9 mouse cellular contexts compared by ENCODE assay signal in the genomic region with DNA sequence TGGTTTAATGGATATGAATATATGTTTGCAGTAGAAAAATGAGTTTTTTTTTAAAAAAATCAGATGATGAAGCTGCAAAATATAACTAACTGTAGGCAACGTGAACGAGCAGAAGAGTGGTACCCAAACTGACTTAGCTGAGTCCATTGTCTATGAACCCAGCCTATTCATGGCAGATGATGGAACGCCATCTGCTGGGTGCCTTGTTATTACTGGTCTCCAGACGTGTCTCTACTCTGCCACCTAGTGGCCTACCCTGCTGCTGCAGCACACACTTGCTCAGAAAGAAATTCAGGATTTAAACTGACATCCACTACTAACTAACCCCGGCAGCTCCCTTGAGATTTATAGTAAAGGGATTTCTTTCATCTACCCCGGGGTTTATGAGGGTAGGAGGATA.
DNase-seq lines count a peak whose midpoint lies in the region; ATAC-seq and TF ChIP-seq lines count a peak whose summit lies in the region.
"Had no signal": no experiment of that assay in that cellular context is flagged by ENCODE, and none has a peak within 500 bp of the region (broad histone marks: within the 10 kb centered on the region; RNA-seq: fewer than 3 reads in every experiment).

No protein-coding gene starts in this region.

- TF ChIP-seq POLR2A in heart, adult 2 months (IDR thresholded peaks at IDR 0.05; ENCODE audit: insufficient read depth, low read depth, low read length) = no peak

- TF ChIP-seq CTCF in C2C12 (IDR thresholded peaks at IDR 0.05; ENCODE audit: control insufficient read depth, insufficient read depth, insufficient read length) = peak; percentile 93
- TF ChIP-seq CTCF in heart, adult 2 months (IDR thresholded peaks at IDR 0.05) = peak; percentile 99

- peak; percentile 71 for DNase-seq in adrenal gland, adult 8-10 months
- DNase-seq in embryo, embryonic 11.5 days (ENCODE audit: low read depth, low spot score) = peak; percentile 81
- DNase-seq in heart, adult 2 months = peak; percentile 74 to 80
- peak; percentile 89 to 94 for DNase-seq in kidney, postnatal 36 days
- DNase-seq in lung, adult 18-20 months = peak; percentile 72 to 85
- DNase-seq in thymus, adult 18-20 months = peak; percentile 40 to 62

- intact Hi-C loops in heart, adult 2 months (cut with DNase I) = loop anchor here (1.0 to 5.0 kb wide), 3 partner anchors 39 to 508 kb away; a partner anchor contains a TSS

- H3K9ac ChIP-seq in heart, adult 2 months (ENCODE audit: low read depth, low read length) = no peak overlapping the region
- H3K9ac ChIP-seq: embryonic facial prominence, embryonic 15.5 days had no signal

- TF ChIP-seq EP300 in heart, adult 2 months (IDR thresholded peaks at IDR 0.05; ENCODE audit: insufficient read depth, low read depth, low read length) = peak; percentile 91

- H3ac ChIP-seq in C2C12 (ENCODE audit: control insufficient read depth, insufficient read length, low read depth) = no peak overlapping the region

- H3K79me3 ChIP-seq in C2C12 (ENCODE audit: low read depth) = no peaks in the 10 kb centered on the region

- H3K27me3 ChIP-seq in C2C12 (ENCODE audit: control insufficient read depth, insufficient read depth, insufficient read length) = no peaks in the 10 kb centered on the region
- no peaks in the 10 kb centered on the region for H3K27me3 ChIP-seq in heart, adult 2 months (ENCODE audit: control insufficient read depth, insufficient read depth, low read length)
- H3K27me3 ChIP-seq: embryonic facial prominence, embryonic 15.5 days had no signal

- H3K36me3 ChIP-seq in C2C12 (ENCODE audit: control insufficient read depth, insufficient read depth) = no peaks in the 10 kb centered on the region
- H3K36me3 ChIP-seq in heart, adult 2 months (ENCODE audit: control insufficient read depth, insufficient read depth, low read length) = no peaks in the 10 kb centered on the region
- H3K36me3 ChIP-seq: embryonic facial prominence, embryonic 15.5 days had no signal

- H3K79me2 ChIP-seq in C2C12 (ENCODE audit: control insufficient read depth, insufficient read depth) = no peaks in the 10 kb centered on the region
- no peaks in the 10 kb centered on the region for H3K79me2 ChIP-seq in heart, adult 2 months (replicated peaks; ENCODE audit: control insufficient read depth, insufficient read depth, low read length)

- no peak overlapping the region for H3K27ac ChIP-seq in heart, adult 2 months
- H3K27ac ChIP-seq: embryonic facial prominence, embryonic 15.5 days had no signal

- WGBS in heart, adult 2 months = 6% methylated on average over 6 of the region's 6 CpGs

- H3K4me1 ChIP-seq in heart, adult 2 months (ENCODE audit: control insufficient read depth, insufficient read depth, low read length) = no peaks in the 10 kb centered on the region
- H3K4me1 ChIP-seq: embryonic facial prominence, embryonic 15.5 days had no signal

- H3K4me3 ChIP-seq in C2C12 (ENCODE audit: insufficient read depth, poor library complexity, severe bottlenecking) = no peak overlapping the region
- H3K4me3 ChIP-seq in heart, adult 2 months = no peak overlapping the region
- H3K4me3 ChIP-seq: embryonic facial prominence, embryonic 15.5 days had no signal

- peak; percentile 98 for ATAC-seq in neutrophil, adult 5-6 weeks (ENCODE audit: extremely low read depth, insufficient number of reproducible peaks, low FRiP score, poor library complexity, severe bottlenecking)

TF ChIP-seq in C2C12, 6 proteins besides CTCF, POLR2A, EP300 and RAD21:
- no peak for TF ChIP-seq MYOD1 (IDR thresholded peaks at IDR 0.05; ENCODE audit: control insufficient read depth, insufficient read length, low read depth)
- TF ChIP-seq MAX (IDR thresholded peaks at IDR 0.05) = no peak
- no peak for TF ChIP-seq CEBPB (IDR thresholded peaks at IDR 0.05; ENCODE audit: low read depth)
